Mouse (Mus musculus) cerebellum, adult 9-11 months (tissue): Measurements from ENCODE around the gene Fam131c.
A peak's percentile ranks its signal among the peaks of the same experiment; 100 is the strongest.

Experiments
- DNase-seq: peaks from one replicate; pipeline ENCODE4 v3.0.0; 2022

Fam131c gene

DNA sequence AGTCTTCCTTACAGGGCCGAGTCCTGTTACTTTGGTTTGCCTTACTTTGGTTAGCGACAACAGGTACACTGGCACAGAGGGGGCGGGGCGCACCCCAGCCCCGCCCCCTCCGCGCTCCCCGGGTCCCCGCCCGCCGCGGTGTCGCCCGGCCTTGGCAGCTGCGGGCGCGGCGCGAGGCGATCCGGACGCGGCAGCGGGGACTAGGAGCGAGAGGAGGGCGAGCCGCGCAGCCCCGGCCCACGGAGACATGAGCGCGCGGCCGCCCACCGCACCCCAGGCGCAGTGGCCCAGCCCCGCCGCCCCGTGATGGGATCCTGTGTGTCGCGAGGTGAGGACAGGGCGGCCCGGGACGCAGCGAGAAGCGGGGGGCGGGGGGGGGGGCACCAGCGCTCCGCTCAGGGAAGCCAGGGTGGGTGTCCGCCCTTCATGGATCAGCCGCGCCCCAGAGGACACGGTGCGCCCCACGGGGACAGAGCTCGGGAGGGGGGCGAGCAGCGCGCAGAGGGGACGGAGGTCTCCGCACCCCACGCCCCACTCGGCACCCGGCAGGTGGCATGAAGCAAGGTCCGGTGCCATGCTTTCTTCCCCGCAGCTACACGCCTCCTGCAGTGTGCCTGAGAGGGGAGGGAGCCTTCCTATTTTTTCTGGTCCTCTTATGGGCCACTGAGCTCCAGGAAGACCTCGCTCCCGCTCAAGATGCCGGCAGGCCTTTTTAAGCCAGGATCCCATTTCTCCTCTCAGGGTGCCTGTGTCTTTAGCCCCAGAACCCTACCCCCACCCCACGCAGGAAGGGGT, at the start of gene Fam131c:
Gene Fam131c, plus strand, starts transcription at position 224 of the 795 bp plus-strand sequence.
- DNase-seq, result no peak

DNA sequence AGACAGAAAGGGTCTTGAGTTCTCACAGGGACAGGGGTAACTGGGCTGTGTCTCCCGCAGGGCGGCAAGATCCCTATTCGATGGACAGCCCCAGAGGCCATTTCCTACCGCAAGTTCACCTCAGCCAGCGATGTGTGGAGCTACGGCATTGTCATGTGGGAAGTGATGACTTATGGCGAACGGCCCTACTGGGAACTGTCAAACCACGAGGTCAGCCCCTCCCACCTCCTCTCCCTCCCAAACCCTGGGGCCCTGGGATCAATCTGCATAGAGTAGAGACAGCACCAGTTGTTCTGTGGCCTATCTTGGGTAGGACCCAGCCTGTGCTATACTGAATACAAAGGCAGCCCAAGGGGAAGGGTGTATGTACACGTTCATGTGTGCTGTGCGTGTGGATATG, 45.5 kb upstream of the Fam131c start:
- no peak for DNase-seq

DNA sequence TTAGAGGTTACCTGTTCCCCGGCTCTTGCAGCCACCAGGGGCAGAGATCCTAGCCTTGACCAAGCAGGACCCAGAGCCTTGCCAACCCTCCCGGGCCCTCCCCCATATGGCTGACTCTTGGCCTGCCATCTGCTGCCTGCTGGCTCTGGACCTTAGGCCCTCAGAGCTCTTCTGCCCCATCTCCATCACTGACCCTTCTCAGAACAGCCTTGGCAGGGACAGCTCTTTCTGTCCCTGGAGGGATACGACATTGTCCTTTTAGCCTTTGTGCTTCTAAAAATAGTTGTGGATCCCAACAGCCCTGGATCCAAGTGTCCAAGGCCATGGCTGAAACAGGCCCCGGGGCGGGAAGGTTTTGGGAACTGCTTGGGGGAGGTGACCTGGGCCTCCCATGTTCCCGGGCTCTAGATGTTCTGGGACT, 43.2 kb upstream of the Fam131c start:
- DNase-seq, result peak; percentile 70

DNA sequence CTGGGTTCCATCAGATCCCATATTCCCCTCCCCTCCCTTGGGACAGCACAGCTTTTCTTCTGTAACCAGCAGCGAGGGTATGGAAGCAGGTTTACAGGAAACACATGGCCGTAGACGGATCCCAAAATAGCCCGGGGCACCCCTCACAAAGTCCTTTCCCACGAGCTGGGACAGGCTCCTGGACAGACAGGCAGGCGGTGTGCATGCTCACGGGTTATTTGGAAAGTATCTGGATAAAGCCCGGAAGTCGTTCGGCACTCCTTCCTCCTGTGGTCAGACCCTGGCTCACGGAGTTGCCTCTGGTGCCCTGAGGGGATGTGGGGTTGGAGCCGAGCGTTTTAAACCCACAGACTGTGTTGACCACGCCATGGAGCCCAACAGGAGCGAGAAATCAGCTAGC, 42.4 kb upstream of the Fam131c start:
- no peak for DNase-seq

DNA sequence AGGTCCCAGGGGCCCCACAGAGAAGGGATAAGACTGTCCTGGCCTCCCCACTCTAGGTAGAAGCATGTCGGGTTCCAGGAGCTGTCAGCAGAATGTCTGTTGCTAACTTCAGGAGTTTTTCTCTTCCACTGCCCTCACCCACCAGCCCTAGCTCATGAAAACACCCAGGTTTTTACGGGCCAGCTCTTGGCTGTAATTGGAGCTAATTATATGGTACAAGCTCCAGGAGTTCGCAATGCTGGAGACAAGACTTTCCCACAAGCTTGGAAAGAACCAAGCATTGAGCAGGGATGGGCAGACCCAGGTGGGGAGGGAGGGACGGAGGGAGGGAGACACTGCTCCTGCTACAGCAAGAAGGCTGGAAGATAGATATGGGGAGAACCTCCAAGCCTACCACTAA, 40.9 kb upstream of the Fam131c start:
- no peak for DNase-seq

DNA sequence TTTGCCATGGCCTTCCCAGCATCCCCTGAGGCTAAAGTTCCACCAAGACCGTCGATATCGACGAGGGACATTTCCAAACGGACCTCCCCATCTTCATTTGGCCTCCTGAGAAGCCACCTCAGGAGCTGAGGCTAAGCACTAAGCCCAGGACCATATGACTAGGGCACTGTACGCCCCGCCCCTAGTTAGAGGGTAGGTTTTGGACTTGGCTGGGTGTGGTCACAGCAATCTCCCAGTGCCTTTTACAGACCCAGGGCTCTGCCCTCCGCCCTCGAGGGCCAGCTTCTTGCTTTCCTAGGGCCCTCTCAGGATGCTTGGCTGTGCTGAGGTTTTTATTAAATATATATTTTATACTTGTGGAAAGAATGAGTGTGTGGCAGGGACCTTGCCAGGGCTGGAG, 39.3 kb upstream of the Fam131c start:
- DNase-seq, result no peak

DNA sequence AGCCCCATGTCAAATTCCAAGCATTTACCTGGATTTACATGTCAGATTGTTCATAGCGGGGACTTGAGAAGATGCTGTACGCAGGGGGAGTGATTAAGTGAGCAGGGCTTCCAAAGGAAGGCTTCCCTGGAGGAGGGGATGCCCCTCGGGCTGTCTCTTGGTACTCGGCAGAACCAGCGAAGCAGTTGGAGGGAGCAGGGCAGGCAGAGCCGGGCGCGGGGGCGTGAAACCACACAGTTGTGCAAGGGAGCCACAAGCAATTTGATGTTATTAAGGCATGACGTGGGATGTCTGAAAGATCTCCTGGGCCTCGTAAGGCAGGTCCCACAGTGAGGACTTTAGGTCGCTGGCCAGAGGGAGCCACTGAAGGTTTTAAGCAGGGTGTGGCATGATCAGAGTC, 38.1 kb upstream of the Fam131c start:
- no peak for DNase-seq

DNA sequence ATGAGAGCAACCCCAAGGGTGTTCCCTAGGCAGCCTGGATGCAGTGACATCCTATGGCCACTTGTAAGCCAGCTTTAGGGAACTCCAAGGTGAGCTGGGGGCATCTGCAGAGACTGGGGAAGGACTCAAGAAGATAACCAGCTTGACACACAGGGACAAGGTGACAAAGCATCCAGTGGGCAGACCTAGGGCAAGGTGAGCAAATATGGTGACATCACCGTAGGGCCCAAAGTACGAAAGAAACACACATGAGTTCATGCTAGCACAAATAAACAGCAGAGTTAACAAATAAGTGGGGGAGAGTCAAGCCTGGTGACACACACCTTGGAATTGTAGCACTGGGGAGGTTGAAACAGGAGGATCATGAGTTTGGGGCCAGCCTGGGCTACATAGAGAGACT, 36.6 kb upstream of the Fam131c start:
- DNase-seq, result no peak

DNA sequence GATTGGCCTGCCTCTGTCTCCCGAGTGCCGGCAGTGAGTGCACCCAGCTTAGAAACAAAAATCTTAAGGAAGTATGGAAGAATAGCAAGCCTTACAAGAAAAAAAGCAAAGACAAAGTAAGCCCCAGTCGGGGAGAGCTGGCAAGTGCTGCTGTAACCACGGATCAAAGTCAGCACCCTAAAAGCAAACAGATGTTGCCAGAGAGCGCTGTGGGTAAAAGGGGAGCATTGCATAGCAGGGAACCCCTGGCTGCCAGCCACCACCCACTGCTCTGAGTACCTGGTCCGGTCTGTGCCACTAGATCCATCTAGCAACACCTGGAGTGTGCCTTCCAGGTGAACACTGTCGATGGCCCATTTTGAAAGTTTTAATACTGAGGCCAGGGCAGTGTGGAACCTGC, 35.8 kb upstream of the Fam131c start:
- no peak for DNase-seq

DNA sequence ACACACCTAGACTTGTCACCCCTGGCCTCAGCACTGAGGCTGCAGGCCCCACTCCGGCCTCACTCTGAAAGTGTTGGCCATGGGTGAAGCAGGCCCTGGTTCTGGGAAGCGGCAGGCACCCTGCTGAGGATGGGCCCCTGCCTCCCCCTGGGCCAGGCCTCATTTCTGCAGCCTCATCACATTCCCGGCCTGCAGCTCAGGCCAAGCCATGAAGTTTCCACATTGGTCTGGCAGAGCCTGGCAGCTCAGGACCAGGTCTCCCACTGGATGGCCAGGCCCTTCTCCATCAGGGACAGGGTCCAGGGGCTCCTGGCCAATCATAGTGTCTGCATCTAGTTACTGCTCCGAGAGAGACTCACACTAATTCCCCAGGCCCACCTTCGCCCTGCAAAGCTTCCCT, 33.3 kb upstream of the Fam131c start:
- DNase-seq, result no peak

DNA sequence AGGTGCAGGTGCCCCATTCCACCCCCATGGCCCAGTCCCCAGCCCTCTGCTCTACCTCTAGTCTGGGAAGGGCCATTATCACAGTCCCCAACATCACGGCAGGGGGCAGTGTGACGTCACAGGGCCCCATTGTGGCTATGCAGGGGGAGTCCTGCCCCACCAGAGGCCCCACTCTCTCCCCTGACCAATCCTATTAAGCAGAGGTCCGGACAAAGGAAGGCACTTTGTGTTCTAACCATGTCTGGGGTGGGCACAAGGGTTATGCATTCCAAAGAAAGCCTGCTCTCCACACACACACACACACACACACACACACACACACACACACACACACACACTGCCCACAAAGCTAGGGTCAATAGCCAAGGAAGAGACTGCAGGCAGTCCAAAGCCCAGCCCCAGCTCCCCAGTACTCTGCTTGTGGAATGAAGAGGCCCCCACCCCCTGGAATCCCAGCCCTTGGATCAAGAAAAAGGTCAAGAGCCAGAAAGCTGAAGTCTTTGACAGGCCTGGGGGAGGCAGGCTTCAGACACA, 32.7 kb upstream of the Fam131c start:
- no peak for DNase-seq

DNA sequence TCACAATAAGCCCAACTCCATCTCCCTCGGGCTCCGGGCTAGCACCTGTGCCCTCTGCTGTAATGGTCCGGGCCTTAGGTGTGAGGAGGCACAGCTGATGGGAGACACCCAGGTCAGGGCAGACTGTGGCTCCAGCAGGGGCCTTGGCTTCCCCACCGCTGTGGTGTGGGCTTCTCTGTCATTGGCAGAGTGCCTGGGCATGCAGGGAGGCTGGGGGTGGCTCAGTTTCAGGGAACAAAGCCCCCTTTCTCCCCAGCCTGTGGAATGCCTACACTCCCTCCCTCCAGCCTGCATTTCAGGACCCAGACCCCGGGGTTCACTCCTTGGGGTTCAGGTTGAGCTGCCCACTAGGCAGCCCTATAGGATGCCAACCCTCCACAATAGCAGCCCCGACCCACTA, 31.8 kb upstream of the Fam131c start:
- DNase-seq, result no peak

DNA sequence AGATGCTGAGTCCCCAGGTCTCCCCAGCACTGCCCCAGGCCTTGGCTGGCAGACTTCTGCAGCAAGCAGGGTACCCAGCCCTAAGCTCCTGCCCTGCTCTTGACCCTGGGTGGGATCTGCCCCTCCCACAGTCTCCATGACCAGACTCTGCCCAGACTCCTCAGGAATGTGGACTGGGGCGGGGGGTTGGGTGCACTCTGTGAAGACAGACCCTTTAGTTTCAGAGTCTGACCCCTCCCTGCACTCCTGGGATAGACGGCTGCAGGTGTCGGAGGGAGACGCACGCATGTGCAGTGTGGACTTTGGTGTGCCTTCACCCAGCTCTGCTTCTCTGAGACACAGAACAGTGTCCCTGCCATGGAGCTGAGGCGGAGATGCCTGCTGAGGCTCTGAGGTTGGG, 30.0 kb upstream of the Fam131c start:
- DNase-seq, result no peak

DNA sequence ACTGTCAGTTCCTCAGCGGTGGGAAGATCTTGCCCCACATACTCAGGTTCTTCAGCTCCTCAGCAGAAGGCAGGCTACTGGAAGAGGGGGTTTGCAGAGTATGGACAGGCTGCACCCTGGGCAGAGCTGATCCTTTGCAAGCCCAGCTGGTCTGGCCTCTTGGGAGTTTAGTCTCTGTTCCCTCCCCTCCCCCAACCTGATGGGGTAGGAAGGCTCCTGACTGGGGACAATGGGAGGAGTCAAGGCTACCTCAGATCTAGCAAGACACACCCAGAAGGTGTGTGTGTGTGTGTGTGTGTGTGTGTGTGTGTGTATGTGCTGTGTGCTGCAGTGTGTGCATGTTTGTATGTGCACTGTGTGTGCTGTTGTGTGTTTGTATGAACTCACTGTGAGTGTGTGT, 29.2 kb upstream of the Fam131c start:
- no peak for DNase-seq

DNA sequence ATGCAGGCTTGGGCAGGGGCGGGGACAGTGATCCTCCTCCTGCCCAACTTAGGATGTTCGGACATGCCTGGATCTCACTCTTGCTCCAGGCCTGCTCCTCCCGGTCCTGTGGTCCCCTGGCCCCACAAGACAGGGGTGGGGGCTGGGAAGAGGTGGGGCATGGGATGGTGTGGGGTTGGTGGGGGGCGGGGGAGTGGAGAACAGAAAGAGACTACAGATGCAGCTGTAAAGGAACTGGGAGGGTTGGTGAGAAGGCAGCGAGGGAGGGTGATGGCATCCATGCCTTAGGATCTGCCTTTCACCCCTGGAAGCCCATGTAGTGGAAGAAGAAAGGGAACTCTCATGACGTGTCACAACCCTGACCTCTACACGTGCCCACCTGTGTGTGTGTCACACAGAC, 26.5 kb upstream of the Fam131c start:
- no peak for DNase-seq

DNA sequence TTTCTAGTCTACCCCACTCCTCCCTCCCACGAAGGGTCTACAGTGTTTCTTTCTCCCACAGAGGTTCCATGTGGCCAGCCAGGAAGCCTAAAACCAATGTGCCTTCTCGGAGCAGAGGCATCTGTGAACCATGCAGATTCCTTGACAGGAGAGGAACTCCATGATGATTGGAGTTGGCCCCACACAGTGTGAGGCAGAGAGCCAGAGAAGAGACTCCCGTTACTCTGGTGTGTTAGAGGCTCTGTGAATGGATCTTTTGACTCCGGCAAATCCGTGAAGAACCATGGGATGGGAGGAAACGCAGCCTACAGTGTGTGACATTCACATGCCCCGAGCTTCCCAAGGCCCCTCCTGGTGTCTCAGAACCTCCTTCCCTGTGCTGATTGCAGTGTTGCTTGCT, 24.5 kb upstream of the Fam131c start:
- no peak for DNase-seq

DNA sequence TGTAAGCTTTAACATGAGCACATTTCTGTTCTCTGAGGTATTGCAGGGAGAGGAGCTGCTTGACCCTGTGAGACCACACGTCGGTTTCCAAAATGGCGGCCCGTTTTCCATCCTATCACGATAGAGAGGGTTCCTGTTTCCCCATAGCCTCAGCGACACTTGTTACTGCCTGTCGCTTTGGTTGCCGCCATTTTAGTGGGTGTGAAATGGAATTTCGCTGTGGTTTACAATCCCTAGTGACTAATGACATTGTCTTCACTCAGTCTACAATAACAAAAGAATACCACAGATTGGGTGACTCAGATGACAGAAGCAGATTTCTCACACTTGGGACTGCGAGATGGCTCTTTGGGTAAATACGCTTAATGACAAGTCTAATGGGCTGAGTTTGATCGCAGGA, 22.8 kb upstream of the Fam131c start:
- DNase-seq, result no peak

DNA sequence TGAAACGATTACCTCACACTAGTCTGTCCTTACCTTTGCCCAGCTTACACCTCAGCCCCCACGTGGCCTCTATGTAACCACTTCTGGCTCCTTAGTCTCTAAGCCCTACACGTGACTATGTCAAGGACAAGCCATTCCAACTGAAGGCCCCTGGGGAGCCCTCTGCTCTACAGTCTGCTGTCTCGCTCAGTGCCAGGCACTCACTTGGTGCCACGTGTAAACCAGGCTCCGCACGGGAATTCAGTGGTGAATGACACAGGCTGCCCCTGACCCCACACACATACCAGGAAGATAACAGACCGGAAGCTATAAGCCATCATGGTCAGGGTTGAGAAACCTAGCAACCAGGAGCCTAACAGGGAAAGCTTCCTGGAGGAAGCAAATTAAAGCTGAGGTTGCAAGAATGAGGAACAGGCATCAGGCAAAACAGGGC, 20.6 kb upstream of the Fam131c start:
- no peak for DNase-seq

DNA sequence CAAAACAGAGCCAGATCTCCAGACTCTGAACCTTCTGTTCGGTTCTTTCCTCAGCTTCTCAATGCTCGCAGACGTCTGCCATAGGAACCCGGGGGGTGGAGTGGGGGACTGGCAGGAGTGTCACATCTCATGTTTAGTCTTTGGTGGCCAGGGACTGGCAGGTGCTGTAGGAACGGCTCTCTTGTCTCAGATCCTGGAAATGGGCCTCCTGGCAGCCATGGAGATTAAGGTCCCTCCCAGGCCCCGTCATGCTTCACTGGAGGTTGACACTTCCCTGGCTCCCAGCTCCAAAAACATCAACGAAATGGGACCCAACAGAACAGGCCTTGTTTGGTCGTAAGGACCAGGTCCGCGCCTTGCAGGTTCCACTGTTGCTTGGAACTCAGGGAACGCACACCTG, 19.4 kb upstream of the Fam131c start:
- DNase-seq, result no peak

DNA sequence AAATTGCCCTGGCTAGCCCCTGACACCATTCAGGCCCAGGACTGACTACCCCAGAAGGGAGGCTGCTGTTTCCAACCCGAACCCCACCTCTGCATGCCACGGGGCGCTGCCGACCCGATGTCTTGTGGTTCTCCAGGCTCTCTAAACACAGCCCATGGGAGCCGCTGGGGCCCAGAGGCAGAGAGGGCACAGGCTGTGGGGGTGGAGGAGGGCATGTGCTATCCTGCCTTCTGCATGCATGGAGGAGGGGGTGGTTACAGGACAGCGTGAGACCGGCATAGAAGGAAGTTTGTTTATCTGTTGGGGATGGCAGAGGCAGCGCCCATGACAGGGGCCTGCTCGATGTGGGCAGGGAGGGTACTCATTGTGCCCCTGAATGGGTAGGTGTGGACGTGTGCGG, 18.0 kb upstream of the Fam131c start:
- DNase-seq, result no peak

DNA sequence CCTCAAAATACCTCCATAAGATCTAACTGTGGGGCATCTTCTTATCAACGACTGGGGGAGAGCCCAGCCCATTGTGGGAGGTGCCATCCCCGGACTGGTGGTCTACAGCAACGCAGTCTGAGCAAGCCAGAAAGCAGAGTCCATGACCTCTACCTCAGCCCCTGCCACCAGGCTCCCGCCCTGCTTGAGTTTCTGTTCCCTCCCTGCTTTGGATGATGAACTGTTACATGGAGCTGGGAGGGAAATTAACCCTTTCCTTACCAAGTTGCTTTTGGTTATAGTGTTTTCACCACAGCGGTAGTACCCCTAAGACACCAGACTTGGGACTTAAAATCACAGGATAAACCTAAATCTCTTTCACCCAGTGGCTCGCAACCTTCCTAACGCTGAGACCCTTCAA, 16.0 kb upstream of the Fam131c start:
- no peak for DNase-seq

DNA sequence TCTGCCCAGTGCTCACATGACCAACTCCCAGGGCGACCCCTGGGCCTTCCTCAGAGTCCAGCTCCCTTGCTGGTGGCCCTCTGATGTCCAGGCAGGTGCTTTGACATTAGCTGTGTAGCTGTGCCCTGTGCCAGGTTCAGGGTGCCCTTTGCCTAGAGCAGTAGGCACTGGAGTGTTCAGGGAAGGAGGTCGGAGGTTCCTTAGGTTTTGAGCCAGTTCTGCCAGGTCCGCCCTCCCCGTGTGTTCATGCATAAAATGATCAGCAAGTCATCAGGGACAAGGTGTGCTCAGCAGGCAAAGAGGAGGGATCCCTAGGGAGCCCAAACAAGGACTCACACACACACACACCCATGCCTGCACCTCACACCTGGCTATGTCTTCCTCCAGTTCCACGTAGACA, 15.0 kb upstream of the Fam131c start:
- DNase-seq, result no peak

DNA sequence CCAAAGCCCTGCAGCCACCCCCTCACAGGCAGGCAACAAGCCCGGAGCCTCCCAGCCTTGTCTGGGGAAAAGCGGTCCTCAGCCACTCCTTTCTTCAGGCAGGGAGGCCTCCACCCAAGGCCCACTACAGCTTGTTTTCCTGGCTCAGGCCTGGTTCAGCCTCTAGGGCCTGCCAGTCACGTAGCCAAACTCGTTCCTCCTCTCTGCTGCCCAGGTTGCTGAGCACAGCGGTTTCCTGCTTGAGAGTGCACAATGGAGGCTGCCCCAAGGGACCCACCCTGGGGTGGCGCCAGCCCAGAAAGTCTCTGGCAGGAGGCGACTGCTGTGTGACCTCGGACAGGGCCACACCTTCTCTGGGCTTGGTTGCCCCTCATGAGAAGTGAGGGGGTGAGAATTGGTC, 14.2 kb upstream of the Fam131c start:
- DNase-seq, result no peak

DNA sequence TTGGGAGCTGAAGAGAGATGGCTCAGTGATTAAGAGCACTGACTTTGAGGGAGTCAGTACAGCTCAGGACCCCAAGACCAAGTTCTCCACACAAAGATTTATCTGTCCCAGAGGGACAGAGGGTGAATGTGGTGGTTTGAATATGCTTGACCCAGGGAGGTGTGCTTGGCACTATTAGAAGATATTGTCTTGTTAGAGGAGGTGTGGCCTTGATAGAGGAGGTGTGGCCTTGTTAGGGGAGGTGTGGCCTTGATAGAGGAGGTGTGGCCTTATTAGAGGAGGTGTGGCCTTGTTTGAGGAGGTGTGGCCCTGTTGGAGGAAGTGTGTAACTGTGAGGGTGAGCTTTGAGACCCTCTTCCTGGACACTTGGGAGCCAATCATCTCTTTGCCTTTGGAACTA, 10.2 kb upstream of the Fam131c start:
- no peak for DNase-seq

DNA sequence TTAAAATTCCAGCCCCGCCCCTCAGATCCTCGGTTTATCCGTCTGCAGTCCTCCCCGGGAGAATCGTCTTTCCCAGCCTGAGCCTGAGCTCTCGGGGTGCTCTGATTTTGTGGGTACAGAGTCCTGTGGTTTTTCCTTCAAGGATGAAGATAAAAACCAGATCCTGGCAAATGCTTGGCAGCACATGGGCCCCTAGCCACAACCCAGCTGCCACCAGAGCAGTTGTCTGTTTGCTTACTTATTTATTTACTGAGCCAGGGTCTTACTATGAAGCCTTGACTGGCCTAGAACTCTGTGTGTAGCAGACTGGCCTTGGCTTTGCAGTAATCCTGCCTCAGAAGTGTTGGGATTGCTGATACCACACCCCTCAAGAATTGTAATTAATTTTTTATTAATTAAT, 8.8 kb upstream of the Fam131c start:
- no peak for DNase-seq
